In genomic region chr5:24986956-24987355, GRCm38 (mm10) we compare ENCODE assay signal across 14 mouse cellular contexts.
A peak's percentile ranks its signal among the peaks of the same experiment; 100 is the strongest.
DNase-seq lines count a peak whose midpoint lies in the region; ATAC-seq and TF ChIP-seq lines count a peak whose summit lies in the region.
"Had no signal": no experiment of that assay in that cellular context is flagged by ENCODE, and none has a peak within 500 bp of the region (broad histone marks: within the 10 kb centered on the region; RNA-seq: fewer than 3 reads in every experiment).

No protein-coding gene starts in this region.

- DNase-seq in heart, embryonic 10.5 days (ENCODE audit: low spot score) = no peak
- no peak for DNase-seq in heart, postnatal 36 days
- DNase-seq in midbrain, embryonic 14.5 days = no peak
- no peak for DNase-seq in midbrain, embryonic 10.5 days (ENCODE audit: low spot score)
- DNase-seq in thymus, adult 18-20 months = no peak
- no peak for DNase-seq in kidney, postnatal 4 days
- DNase-seq: gastrocnemius, postnatal 25 days; kidney, adult 2 months; spleen, adult 18-20 months had no signal

- H3K4me1 ChIP-seq in heart, embryonic 10.5 days = peaks cover 80% of the 10 kb centered on the region
- peaks cover 18% of the 10 kb centered on the region for H3K4me1 ChIP-seq in midbrain, embryonic 14.5 days (ENCODE audit: control insufficient read depth, insufficient read depth, low read length)
- H3K4me1 ChIP-seq in midbrain, embryonic 10.5 days = peaks cover 28% of the 10 kb centered on the region
- peaks cover 23% of the 10 kb centered on the region for H3K4me1 ChIP-seq in forebrain, embryonic 16.5 days (replicated peaks; ENCODE audit: control insufficient read depth, insufficient read depth, low read length)
- H3K4me1 ChIP-seq in intestine, postnatal 0 days (replicated peaks; ENCODE audit: control insufficient read depth, insufficient read depth, low read length) = peaks cover 14% of the 10 kb centered on the region; the same call in 1 of the 2 replicates

- H3K4me3 ChIP-seq in heart, embryonic 10.5 days = peak overlapping the region; percentile 56
- H3K4me3 ChIP-seq in midbrain, embryonic 14.5 days (replicated peaks; ENCODE audit: low read depth, low read length) = peak overlapping the region; percentile 18; the same call in 1 of the 2 replicates
- H3K4me3 ChIP-seq in midbrain, embryonic 10.5 days = no peak overlapping the region
- H3K4me3 ChIP-seq in forebrain, embryonic 16.5 days (replicated peaks; ENCODE audit: low read length) = peak overlapping the region; percentile 33
- H3K4me3 ChIP-seq in intestine, postnatal 0 days (ENCODE audit: low read depth, low read length) = no peak overlapping the region
- H3K4me3 ChIP-seq: erythroblast, embryonic 14.5 days; lung, embryonic 15.5 days; midbrain, embryonic 12.5 days had no signal

- H3K27me3 ChIP-seq in heart, embryonic 10.5 days (ENCODE audit: insufficient read depth, poor library complexity, severe bottlenecking) = no peaks in the 10 kb centered on the region
- H3K27me3 ChIP-seq in midbrain, embryonic 14.5 days (ENCODE audit: control insufficient read depth, insufficient read depth, low read length) = no peaks in the 10 kb centered on the region
- no peaks in the 10 kb centered on the region for H3K27me3 ChIP-seq in midbrain, embryonic 10.5 days (ENCODE audit: low read depth, poor library complexity, severe bottlenecking)
- no peaks in the 10 kb centered on the region for H3K27me3 ChIP-seq in forebrain, embryonic 16.5 days (replicated peaks; ENCODE audit: control insufficient read depth, insufficient read depth, low read length)
- no peaks in the 10 kb centered on the region for H3K27me3 ChIP-seq in intestine, postnatal 0 days (replicated peaks; ENCODE audit: control insufficient read depth, insufficient read depth, low read length)
- H3K27me3 ChIP-seq: lung, embryonic 15.5 days; midbrain, embryonic 12.5 days had no signal

- WGBS in heart, embryonic 10.5 days = 19% methylated on average over 2 of the region's 2 CpGs
- WGBS in midbrain, embryonic 14.5 days = 12% methylated on average over 2 of the region's 2 CpGs
- WGBS in midbrain, embryonic 10.5 days = 42% methylated on average over 2 of the region's 2 CpGs
- 24% methylated on average over 2 of the region's 2 CpGs for WGBS in forebrain, embryonic 16.5 days
- WGBS in intestine, postnatal 0 days = 71% methylated on average over 2 of the region's 2 CpGs

- H3K27ac ChIP-seq in heart, embryonic 10.5 days = peak overlapping the region; percentile 87
- H3K27ac ChIP-seq in midbrain, embryonic 14.5 days (replicated peaks; ENCODE audit: low read depth, low read length) = peak overlapping the region; percentile 92
- H3K27ac ChIP-seq in midbrain, embryonic 10.5 days (replicated peaks) = no peak overlapping the region
- peak overlapping the region; percentile 94 for H3K27ac ChIP-seq in forebrain, embryonic 16.5 days (ENCODE audit: low read length)
- no peak overlapping the region for H3K27ac ChIP-seq in intestine, postnatal 0 days (ENCODE audit: low read depth, low read length)
- H3K27ac ChIP-seq: lung, embryonic 15.5 days; midbrain, embryonic 12.5 days had no signal

- no peak for TF ChIP-seq CTCF in intestine, postnatal 0 days (IDR thresholded peaks at IDR 0.05; ENCODE audit: low read depth)

- H3K9me3 ChIP-seq in heart, embryonic 10.5 days = no peaks in the 10 kb centered on the region
- no peaks in the 10 kb centered on the region for H3K9me3 ChIP-seq in midbrain, embryonic 14.5 days (ENCODE audit: control insufficient read depth, low read length)
- no peaks in the 10 kb centered on the region for H3K9me3 ChIP-seq in midbrain, embryonic 10.5 days (replicated peaks)
- H3K9me3 ChIP-seq in forebrain, embryonic 16.5 days (ENCODE audit: control insufficient read depth, low read length) = no peaks in the 10 kb centered on the region
- H3K9me3 ChIP-seq in intestine, postnatal 0 days (ENCODE audit: control insufficient read depth) = no peaks in the 10 kb centered on the region
- H3K9me3 ChIP-seq: lung, embryonic 15.5 days; midbrain, embryonic 12.5 days had no signal

- ATAC-seq in midbrain, embryonic 14.5 days (ENCODE audit: low FRiP score, low TSS enrichment) = no peak
- no peak for ATAC-seq in forebrain, embryonic 16.5 days
- ATAC-seq in intestine, postnatal 0 days = no peak

- 0 out of 2 replicates have a peak, but pooled peaks cover 2% of the 10 kb centered on the region for H3K36me3 ChIP-seq in heart, embryonic 10.5 days
- no peaks in the 10 kb centered on the region for H3K36me3 ChIP-seq in midbrain, embryonic 14.5 days (ENCODE audit: control insufficient read depth, insufficient read depth, low read length)
- H3K36me3 ChIP-seq in midbrain, embryonic 10.5 days = no peaks in the 10 kb centered on the region
- H3K36me3 ChIP-seq in forebrain, embryonic 16.5 days (ENCODE audit: control insufficient read depth, insufficient read depth) = no peaks in the 10 kb centered on the region
- 0 out of 2 replicates have a peak, but pooled peaks cover 7% of the 10 kb centered on the region for H3K36me3 ChIP-seq in intestine, postnatal 0 days (ENCODE audit: control insufficient read depth, insufficient read depth)
- H3K36me3 ChIP-seq: lung, embryonic 15.5 days; midbrain, embryonic 12.5 days had no signal

- H3K9ac ChIP-seq in midbrain, embryonic 14.5 days (replicated peaks; ENCODE audit: low read length) = peak overlapping the region; percentile 27; the same call in 1 of the 2 replicates
- H3K9ac ChIP-seq in forebrain, embryonic 16.5 days (replicated peaks; ENCODE audit: low read depth, low read length) = peak overlapping the region; percentile 55
- no peak overlapping the region for H3K9ac ChIP-seq in intestine, postnatal 0 days (ENCODE audit: low read depth, low read length)
- H3K9ac ChIP-seq: lung, embryonic 15.5 days; midbrain, embryonic 12.5 days had no signal

- H3K4me2 ChIP-seq in midbrain, embryonic 14.5 days (ENCODE audit: low read length) = peak overlapping the region; percentile 51
- H3K4me2 ChIP-seq in forebrain, embryonic 16.5 days (ENCODE audit: low read length) = peak overlapping the region; percentile 46
- no peak overlapping the region for H3K4me2 ChIP-seq in intestine, postnatal 0 days (replicated peaks; ENCODE audit: low read depth)
- H3K4me2 ChIP-seq: lung, embryonic 15.5 days; midbrain, embryonic 12.5 days had no signal

- intact Hi-C loops in heart, postnatal 36 days (cut with DNase I) = no loop called here

Comparison
In these comparisons a context has a peak if more than half of its experiments do, and no peak if none do; other contexts are left out.
1. H3K27ac ChIP-seq: peak in heart, embryonic 10.5 days (single experiment), midbrain, embryonic 14.5 days (single experiment) and forebrain, embryonic 16.5 days (single experiment); none in midbrain, embryonic 10.5 days (single experiment) and intestine, postnatal 0 days (single experiment).
2. H3K4me3 ChIP-seq: peak in heart, embryonic 10.5 days (single experiment), midbrain, embryonic 14.5 days (single experiment) and forebrain, embryonic 16.5 days (single experiment); none in midbrain, embryonic 10.5 days (single experiment) and intestine, postnatal 0 days (single experiment).